Mouse (Mus musculus): Measurements from ENCODE around the gene Cdkn2aipnl.

Cdkn2aipnl gene

GRCm38 (mm10) chr11:51946144-51946543, 21.3 kb upstream of the Cdkn2aipnl start:
- no peak for DNase-seq (ENCODE audit: low read depth, low spot score)

DNA sequence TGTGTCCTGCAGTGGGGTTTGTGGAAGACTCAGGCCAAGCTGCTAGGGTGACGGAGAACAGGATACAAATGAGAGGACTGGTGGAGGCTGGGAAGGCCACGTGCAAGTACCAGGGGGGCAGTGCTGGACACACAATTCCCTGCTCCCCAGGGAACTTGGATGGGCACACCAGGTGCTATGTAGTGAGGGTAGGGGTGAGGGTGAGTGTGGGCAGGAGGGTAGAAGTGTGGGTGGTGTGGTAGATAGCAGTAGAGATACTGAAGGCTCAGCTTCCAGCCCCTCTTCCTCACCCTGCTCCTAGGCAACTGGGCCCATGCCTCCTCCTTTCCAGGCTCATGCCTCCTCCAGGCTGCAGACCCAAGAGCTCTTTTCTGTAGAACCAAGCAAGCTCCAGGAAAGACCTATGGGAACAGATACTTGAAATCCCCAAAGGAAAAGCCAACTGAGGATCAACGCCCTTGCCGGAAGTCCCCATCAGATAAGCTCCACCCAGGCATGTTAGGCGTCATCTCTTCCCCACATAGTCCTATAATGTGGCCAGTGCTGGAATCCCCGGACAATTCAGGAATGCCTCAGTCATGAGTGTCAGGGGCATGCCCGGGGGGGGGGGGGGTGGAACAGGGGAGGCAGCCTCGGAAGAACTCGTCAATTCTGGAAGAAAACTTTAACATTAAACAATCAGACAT, 18.2 kb upstream of the Cdkn2aipnl start:
- DNase-seq (ENCODE audit: low read depth, low spot score), result no peak

DNA sequence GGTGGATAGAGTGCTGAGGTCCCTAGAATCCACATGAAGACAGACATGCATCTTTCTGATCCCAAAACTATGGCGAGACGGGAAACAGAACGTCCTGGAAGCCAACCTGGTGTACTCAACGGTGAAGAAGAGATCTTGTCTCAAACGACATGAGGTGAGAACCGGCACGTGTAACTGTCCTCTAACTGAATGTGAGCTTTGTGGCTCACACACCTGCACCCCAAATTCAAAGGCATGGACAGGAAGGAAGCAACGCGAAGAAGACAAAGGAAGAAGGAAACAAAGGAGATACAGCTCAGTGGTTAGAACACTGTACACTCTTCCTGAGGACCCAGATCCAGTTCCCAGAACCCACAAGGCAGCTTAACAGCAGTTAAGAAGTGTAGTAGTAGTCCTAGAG, 17.5 kb upstream of the Cdkn2aipnl start:
- no peak for DNase-seq (ENCODE audit: low read depth, low spot score)

DNA sequence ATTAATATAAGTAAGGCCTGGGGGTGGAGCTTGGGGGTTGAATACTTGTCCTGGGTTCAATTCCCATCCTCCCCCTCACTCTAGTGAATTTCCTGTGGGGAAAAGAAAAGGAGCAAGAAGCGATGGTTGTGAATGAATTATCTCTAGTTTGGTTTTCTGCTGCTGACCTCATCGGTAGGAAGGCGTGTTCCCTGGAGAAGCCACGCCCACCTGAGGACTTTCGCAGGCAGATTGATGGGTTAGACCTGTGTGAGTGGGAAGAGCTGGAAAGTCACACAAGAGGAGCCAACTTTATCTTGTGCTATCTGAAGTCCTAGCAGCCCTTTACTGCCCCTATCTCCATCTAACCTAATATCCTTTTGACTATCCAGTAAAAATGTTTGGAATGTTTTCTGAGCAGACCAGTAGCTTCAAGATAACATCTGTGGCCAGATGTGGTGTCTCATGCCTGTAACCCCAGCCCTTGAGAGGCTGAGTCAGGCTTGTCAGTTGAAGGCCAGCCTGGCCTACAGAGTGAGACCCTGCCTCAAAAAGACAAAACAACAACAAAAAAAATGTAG, 15.5 kb upstream of the Cdkn2aipnl start:
- no peak for DNase-seq (ENCODE audit: low read depth, low spot score)

DNA sequence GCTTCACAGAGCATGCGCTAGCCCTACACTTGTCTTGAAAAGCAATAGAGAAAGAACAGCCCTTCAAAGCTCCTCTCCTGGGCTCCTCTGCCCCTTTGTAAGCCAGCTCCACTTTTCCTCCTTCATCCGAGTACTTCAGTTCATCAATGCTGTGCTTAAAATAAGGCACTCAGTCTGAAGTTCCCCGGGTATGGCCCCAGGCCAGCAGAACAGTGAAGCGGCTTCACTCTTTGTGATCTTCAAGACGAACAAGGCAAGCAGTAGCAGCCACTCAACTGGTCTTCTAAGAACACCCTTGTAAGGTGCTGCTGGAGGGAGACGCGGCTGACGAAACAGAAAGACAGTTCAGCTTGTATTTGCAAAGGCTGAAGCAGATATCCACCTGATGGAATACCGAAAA, 11.3 kb upstream of the Cdkn2aipnl start:
- DNase-seq (ENCODE audit: low read depth, low spot score), result no peak

DNA sequence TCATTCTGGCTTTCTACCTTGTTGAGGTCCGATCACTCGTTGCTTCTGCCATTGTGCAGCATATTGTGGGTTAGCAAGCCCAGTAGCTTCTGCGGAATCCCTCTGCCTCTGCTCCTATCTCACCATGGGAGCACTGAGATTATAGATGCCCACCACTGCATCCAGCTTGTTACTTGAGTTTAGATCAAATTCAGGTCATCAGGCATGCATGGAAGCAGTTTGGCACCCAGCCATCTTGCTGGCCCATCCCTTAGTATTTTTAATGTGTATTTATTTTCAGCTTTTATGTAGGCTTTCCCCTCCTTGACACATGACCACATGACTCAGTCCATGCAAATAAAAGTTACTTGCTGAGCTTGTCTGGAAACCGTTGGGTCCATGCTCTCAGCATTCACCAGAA, 9.7 kb upstream of the Cdkn2aipnl start:
- no peak for DNase-seq (ENCODE audit: low read depth, low spot score)

DNA sequence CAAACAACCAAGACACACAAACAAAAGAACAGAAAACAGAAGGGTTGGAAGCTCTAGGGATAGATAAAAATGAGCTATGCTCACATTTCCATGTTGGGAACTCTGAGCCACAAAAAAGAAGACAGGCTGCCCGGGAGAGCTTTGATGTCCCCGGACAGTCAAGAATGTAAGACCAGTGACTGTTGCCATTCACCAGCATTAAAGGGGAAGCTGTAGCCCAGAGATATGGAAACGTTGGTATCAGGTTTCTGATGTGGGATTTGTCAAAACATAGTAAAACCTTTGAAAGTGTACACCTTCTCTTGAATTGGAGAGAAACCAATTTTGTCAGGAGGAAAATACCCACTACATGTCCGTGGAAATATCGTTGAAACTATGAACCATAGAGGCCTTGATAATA, 8.0 kb upstream of the Cdkn2aipnl start:
- no peak for DNase-seq (ENCODE audit: low read depth, low spot score)

- DNase-seq (ENCODE audit: low read depth, low spot score), result no peak
Measured at GRCm38 (mm10) chr11:51960061-51960460, 7.4 kb upstream of the Cdkn2aipnl start.

DNA sequence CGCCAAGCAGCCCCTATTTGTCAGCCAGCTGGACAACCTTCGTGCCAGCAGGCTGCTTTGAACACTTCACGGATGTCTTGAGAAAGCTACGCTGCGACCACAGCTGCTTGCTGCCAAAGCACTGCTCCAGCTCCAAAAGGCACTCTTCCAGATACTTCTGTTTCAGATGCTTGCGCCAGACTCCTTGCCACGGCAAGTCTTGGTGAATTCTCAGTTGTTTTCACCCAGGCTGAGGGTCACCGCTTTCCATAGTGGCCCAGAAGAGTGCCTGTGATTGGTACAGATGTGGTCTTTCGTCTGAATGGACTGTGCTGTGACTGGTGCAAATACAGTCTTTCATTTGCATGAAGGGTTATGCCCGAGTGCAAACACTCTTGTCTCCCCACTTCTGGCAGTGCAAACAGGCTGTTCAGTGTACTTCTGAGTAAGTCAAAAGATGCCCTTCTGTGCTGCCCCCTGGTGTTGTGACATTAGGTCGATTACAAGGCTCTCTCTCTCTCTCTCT, 6.4 kb upstream of the Cdkn2aipnl start:
- no peak for DNase-seq (ENCODE audit: low read depth, low spot score)

DNA sequence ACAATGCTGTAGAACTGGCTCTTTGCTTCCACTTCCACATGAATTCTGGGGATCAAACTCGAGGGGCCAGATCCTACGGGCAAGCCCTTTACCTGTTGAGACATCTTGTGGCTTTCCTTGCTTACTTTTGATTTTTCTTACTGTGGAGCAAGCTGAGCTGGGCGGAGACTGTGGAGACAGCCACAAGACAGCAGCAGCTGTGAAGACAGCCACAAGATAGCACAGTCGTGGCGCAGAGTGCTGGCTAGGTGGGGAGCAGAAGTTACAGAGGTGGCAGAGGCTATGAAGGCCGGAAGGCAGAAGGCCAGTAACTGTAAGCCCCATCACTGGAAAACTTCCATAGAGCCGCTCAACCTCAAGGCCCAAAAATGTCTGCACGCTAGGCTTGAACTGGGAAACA, 5.7 kb upstream of the Cdkn2aipnl start:
- no peak for DNase-seq (ENCODE audit: low read depth, low spot score)

- DNase-seq (ENCODE audit: low read depth, low spot score), result no peak
Measured at GRCm38 (mm10) chr11:51962277-51962676, 5.2 kb upstream of the Cdkn2aipnl start.

DNA sequence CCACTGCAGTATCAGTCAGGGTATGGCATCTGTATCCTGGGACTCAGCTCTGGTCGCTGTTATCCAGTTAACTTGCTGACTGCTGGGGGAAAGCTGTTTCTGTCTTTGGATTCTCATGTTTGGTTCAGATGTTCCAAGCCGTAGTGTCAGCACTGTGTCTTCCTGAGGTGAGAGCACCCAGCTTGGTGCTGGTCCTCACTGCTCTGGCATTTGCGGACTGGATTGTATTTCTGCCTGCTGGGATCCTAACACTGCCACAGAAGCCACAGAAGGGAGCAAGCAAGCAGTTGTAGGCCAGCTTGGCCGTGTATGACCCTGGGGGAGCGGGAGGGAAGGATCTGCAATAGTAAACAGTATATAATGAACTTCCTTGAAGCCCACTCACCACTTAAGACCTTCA, 810 bp upstream of the Cdkn2aipnl start:
- DNase-seq (ENCODE audit: low read depth, low spot score), result no peak

GRCm38 (mm10) chr11:51968896-51969295, 1.4 kb downstream of the Cdkn2aipnl start:
- no peak for DNase-seq (ENCODE audit: low read depth, low spot score)

DNA sequence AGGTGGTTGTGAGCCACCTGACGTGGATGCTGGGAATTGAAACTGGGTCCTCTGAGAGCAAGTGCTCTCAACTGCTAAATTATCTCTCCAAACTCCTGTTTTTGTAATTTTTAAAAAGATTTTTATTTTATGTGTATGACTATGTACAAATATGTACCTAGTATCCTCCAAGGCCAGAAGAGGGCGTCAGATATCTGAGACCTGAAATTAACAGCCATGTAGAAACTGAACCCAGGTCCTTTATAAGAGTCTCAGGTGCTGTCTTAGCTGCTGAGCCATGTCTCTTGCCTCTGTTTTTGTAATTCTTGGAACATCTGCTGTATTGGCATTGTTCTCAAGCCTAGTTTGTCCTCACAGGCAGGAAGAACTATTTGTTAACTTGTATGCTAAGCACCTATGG, 2.0 kb downstream of the Cdkn2aipnl start:
- no peak for DNase-seq (ENCODE audit: low read depth, low spot score)

DNA sequence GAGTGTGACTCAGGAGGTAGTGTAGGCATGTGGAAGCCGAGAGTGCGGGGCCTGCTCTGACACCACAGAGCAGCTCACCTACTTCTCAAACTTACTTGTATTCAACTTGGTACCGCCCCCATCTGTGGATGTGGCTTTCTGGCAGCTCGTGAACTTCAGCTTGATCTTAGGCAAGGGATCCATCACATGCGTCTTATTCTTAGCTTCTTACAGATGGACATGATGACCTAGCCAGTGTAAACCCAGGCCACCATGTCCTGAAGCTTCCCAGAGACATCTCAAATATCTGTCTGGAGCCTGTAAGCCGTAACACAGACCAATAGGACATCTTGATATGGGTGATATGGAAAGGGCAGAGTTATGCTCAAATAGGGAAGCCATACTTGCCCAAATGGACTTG, 4.2 kb downstream of the Cdkn2aipnl start:
- DNase-seq (ENCODE audit: low read depth, low spot score), result no peak

- DNase-seq (ENCODE audit: low read depth, low spot score), result peak; percentile 76
Measured at GRCm38 (mm10) chr11:51999611-52000289, 32.3 kb downstream of the Cdkn2aipnl start.

- DNase-seq (ENCODE audit: low read depth, low spot score), result peak; percentile 98
Measured at GRCm38 (mm10) chr11:52000290-52000962, 33.0 kb downstream of the Cdkn2aipnl start, which contains the start of gene Ube2b. Gene Ube2b, minus strand, starts transcription at chr11:52000762.

DNA sequence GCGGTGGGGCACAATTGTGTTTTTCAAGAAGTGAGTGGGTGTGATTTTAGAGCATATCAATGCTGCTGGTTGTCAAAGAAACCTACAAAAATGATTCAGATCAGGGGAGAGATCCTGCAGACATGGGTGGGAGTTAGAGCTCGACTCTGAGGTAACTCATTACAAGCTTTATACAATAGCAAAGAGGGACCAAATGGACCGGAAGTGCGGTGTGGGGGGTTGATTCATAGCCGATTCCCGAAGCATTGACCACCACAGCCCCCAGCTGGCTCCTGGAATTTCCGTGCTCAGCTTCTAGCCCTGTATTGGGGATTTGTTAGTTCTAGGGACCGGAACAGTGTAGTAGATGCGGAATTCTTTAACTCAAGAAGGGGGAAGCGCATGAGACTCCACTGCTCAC, 33.9 kb downstream of the Cdkn2aipnl start:
- DNase-seq (ENCODE audit: low read depth, low spot score), result no peak

GRCm38 (mm10) chr11:52001861-52002260, 34.4 kb downstream of the Cdkn2aipnl start:
- DNase-seq (ENCODE audit: low read depth, low spot score), result no peak

GRCm38 (mm10) chr11:52002842-52003504, 35.5 kb downstream of the Cdkn2aipnl start:
- DNase-seq (ENCODE audit: low read depth, low spot score), result no peak

GRCm38 (mm10) chr11:52003505-52003771, 36.0 kb downstream of the Cdkn2aipnl start:
- peak; percentile 21 for DNase-seq (ENCODE audit: low read depth, low spot score)

Measured in forelimb bud, embryonic 11.5 days (tissue).